Mouse (Mus musculus) frontal cortex, postnatal 25 days (tissue): ENCODE measurements around the gene Eef1e1.
"Not testable (repeated sequence)": the region's sequence is repeated elsewhere in the genome, so short reads cannot be mapped to it uniquely, and the experiment has no call there.

Experiments used
- DNase-seq, 2 experiments: peaks; one replicate each; pipeline ENCODE4 v3.0.0; 2022; ENCODE audit warnings: low spot score in 2 of 2

Gene Eef1e1

DNA sequence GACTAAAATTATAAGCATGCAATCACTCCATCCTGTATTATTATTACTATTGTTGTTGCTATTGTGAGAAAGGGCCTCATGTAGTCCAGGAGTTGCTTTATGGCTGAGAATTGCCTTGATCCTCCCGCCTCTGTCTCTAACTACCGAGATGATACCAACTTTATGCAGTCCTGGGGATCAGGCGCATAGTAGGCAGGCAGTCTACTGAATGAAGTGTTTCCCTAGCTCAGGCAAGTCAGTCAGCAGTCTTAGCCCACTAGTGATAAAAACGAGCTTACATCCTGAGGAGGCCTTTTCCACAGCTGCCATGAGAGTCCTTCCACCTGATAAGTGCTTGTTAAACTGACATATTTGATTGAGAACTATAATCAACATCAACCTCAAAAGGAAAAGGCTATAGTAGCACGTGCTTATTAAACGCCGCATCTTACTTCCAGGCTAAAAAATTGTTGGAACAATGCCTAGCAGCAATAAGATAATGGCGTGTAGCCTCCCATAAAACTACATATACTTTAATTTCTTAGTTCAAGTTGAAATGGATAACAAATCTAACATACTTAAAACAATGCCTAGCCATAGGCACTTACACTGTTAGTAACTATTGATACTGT lies 34.5 kb downstream of the Eef1e1 start:
- no peak for DNase-seq

- no peak for DNase-seq
Observed at GRCm38 (mm10) chr13:38623296-38623695, 35.6 kb downstream of the Eef1e1 start.

DNA sequence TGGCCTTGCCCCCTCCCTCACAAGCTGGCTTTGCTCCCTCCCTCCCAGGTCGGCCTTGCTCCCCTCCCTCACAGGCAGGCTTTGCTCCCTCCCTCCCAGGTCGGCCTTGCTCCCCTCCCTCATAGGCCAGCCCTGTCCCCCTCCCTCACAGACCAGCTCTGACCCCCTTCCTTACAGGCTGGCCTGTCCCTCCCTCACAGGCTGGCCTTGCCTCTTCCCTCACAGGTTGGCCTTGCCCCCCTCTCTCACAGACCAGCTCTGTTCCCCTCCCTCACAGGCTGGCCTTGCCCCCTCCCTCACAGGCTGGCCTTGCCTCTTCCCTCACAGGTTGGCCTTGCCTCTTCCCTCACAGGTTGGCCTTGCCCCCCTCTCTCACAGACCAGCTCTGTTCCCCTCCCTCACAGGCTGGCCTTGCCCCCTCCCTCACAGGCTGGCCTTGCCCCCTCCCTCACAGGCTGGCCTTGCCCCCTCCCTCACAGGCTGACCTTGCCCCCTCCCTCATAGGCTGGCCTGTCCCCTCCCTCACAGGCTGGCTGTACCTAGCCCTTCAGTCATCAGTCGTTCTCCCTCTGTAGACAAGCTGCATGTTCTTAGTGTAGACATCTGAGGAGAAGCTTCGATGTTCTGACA lies 40.7 kb downstream of the Eef1e1 start:
- DNase-seq: not testable (repeated sequence)

DNA sequence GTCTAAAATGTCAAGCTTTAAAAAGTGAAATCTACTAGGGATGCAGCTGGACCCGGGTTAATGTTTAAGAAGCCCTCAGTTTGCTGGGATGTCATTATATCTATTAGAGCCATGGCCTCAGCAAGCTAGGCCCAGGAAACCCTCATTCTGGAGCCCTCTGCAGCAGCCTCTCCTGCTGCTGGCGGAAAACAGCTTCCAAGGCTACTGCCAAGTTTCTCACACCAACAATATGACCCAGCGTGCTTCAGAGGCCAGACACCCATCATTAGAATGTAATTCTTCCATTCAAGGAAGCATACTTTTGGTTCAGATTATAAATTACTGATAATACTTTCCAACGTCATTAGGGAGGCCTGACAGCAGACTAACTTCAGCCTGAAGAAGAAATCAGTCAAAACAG lies 42.0 kb downstream of the Eef1e1 start:
- no peak for DNase-seq

DNA sequence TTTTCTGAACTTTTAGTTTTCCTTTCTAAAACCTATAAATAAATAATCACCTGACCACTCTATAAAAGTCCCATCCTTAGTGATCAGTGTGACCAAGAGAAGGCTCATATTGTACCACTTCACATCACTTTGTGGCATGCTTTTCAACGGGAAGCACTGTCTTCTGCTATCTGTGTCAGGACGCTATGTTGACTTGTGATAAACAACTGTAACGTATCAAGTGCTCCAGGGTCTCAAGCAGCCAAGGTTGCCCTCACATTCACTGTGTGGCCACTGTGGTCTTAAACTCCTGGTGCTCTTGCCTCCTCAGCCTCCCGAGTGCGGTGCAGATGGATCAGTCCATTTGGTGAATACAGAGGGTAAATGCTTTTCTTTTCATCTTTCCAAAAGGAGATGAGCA lies 43.2 kb downstream of the Eef1e1 start:
- no peak for DNase-seq

GRCm38 (mm10) chr13:38614298-38614697 lies 44.6 kb downstream of the Eef1e1 start:
- DNase-seq: no peak

DNA sequence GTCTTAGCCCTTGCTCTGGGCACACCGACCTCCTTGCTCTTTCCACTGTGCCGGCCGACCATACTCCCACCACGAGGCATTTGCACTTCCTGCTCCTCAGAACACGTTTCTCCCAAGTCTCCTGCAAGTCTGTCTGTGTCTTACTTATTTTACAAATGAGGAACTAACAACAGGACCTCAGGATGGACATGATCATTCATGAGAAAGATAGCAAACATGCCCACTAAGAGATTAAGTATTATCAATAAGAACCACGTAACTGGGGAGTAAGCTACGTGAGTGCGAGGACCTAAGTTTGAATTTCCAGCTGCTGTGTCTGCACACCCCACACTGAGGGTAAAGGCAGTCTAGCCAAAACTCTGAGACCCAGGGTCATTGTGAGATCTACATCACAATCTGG lies 45.3 kb downstream of the Eef1e1 start:
- DNase-seq: no peak

- no peak for DNase-seq
Observed at GRCm38 (mm10) chr13:38612608-38613007, 46.2 kb downstream of the Eef1e1 start.

- DNase-seq: no peak
Observed at GRCm38 (mm10) chr13:38612179-38612578, 46.7 kb downstream of the Eef1e1 start.

DNA sequence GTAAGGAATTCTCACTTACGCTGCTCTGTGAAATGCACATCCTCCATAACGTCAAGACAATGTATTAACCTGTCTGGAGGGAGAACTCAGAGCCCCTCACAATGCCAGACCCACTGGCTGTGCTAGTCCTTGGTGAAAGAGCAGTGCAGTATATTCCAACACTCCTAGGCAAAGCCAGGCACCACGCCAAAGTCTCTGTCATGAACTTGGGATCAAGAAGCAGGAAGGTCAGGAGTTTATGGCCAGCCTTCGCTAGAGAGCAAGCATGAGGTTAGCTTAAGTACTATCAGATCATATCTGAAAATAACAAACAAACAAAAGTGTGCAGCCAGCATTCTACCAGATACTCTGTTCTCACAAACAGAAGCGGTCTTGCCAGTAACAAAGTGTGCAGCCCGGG lies 48.5 kb downstream of the Eef1e1 start:
- no peak for DNase-seq

DNA sequence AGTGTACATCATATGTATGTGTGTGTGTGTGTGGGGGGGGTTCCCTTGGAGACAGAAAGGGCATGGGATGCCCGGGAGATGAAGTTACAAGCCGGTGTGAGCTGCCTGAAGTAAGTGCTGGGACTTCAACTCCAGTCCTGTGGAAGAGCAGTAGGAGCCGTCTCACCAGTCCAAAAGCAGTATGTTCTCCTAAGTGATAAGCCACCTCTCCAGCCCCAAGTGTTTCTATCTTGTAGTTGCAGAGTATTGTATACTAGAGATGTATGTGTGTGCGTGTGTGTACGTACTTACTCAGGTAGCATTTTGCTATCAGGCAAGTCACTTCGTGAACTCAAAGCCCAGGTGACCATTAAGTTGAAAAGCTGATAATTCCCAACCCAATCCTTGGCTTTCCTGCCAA lies 51.7 kb downstream of the Eef1e1 start:
- DNase-seq: no peak

DNA sequence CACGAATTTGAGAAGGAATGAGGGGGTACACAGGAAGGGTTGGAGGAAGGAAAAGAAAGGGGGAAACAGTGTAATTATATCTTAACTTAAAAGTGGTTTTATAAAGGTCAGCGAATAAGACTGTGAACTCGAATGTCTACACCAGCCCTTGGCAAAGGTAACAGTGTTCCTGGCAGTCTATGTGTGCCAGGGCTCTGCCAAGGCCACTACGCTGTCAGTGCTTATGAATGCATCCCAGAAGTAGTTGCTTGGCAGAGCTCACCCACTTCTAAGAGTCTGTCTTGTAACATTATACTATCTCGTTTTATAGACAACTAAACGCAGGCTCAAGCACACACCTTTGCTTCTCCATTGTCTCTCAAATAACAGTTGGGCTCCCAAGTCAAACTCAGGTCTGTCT lies 53.5 kb downstream of the Eef1e1 start:
- no peak for DNase-seq

DNA sequence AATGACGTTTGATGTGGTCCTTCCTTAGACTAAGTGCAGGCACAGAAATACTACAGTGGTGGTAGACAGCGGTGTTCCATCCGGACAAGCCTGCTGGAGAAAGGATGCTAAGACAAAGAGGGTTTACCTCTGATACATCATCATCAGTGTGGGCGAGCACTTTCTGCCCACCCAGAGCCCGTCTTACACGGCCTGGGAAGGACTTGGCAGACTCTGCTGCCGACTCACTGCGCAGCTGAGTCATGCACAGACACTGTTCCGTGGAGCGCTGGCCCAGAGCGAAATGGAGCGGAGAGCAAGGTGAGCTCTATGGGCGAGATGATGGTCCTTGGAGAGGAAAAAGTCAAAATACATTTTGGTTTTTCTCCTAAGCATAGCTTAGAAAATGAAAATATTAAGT lies 55.9 kb downstream of the Eef1e1 start:
- DNase-seq: peak; percentile 14 to 33

GRCm38 (mm10) chr13:38602243-38602832 lies 56.5 kb downstream of the Eef1e1 start:
- DNase-seq: no peak

DNA sequence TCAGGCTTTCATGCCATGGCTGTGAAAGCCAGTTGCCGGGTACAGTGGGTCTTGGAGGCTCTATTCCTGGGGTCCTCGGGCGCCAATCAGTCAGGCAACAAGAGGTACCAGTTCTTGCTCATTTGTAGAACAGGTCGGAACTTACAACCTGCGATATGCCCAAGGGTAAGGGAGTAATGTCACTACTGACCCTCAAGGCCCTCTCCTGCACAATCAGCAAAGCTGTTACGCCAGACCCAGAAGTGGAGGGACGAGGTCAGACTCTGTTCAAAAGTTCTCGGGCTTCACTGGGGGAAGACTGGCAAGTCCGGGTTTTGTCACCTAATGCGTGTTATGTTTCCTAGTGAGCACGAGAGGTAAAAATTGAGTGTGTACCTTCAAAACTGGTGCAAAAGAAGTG lies 58.0 kb downstream of the Eef1e1 start:
- no peak for DNase-seq

- DNase-seq: no peak
Observed at GRCm38 (mm10) chr13:38597076-38597475, 61.8 kb downstream of the Eef1e1 start.

- no peak for DNase-seq
Observed at GRCm38 (mm10) chr13:38596461-38596860, 62.4 kb downstream of the Eef1e1 start.
